Mouse (Mus musculus): Measurements from ENCODE around the gene Fabp2. TPM values are rescaled to one million over a fixed set of nuclear protein-coding genes. Genes with fewer than 3 reads are reported as not detected.

Fabp2 gene
- total RNA-seq (2021) (not detected), polyA plus RNA-seq (2012; rRNA removed) (not detected in 2 replicates)
- long read RNA-seq: 0 reads

DNA sequence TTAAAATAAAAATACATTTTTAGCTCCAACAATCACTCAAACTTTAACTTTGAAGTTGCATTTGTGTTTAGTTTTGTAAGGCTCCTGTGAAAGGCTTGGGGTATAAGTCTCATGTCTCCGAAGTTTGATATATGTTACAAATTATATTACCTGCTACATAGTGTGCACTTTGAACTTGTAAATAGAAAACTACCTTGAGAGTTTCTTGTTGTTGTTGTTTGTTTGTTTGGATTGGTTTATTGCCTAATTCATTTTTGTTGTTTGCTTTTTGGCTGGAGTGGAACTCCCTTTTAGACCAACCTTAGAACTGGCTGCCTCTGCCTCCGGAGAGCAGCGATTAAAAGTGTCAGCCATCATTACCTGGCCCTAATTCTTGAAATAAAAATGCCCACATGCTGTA is at the start of gene Fabp2:
TSS of gene Fabp2 (plus strand) at position 301 of the 400 bp plus-strand sequence.
- Histone ChIP-seq H3K4me3 (no peak within 1 kb of the TSS), H3K27ac (no peak within 1 kb of the TSS), H3K4me1 (ENCODE audit: control insufficient read depth, insufficient read depth, low read length) (no peaks in the 10 kb centered on the region), H3K36me3 (ENCODE audit: control insufficient read depth, insufficient read depth, low read length) (no peaks in the 10 kb centered on the region), H3K27me3 (ENCODE audit: control insufficient read depth, insufficient read depth, low read length) (no peaks in the 10 kb centered on the region), H3K9ac (ENCODE audit: low read depth, low read length) (no peak within 1 kb of the TSS), H3K79me2 (replicated peaks; ENCODE audit: control insufficient read depth, insufficient read depth, low read length) (no peaks in the 10 kb centered on the region)
- no peak for DNase-seq
- WGBS: 95% methylated on average over 3 of the region's 3 CpGs
- TF ChIP-seq POLR2A (IDR thresholded peaks at IDR 0.05; ENCODE audit: insufficient read depth, low read depth, low read length): no peak
- no peak for TF ChIP-seq EP300 (IDR thresholded peaks at IDR 0.05; ENCODE audit: insufficient read depth, low read depth, low read length)
- TF ChIP-seq CTCF (IDR thresholded peaks at IDR 0.05): no peak
- intact Hi-C loops (cut with DNase I): no loop called here

DNA sequence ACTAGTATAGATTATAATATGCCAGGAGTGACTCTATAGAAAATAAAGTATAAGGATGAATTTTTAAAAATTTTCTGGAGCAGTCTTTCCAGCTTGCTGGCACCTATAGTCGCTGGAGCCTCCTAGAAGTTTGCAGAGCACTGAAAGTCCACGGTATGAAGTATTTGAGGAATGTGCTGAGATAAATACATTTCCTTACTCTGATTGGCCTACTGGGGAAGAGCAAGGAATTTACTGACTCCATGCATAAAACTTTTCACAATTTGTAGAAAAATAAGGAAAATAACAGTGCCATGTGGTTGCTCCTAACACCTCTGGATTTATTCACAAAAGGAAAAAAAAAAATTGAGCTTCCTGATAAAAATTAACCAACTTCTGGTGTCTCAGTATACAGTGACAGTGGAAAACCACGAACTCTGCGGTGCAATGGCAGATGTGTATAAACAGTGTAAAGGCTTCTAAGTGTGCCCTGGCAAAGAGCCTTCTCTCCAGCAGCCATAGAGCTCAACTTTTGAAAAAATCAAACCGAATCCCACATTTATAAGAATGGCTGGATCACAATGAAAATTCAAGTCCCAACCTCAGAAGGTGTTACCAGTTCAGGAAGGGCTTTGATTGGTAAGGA is 46.4 kb upstream of the Fabp2 start:
- no peaks in the 10 kb centered on the region for H3K79me2 ChIP-seq (replicated peaks; ENCODE audit: control insufficient read depth, insufficient read depth, low read length)
- no peak overlapping the region for H3K9ac ChIP-seq (ENCODE audit: low read depth, low read length)
- DNase-seq: no peak
- intact Hi-C loops (cut with DNase I): no loop called here
- H3K27ac ChIP-seq: no peak overlapping the region
- H3K4me1 ChIP-seq (ENCODE audit: control insufficient read depth, insufficient read depth, low read length): no peaks in the 10 kb centered on the region
- H3K4me3 ChIP-seq: no peak overlapping the region
- no peak for TF ChIP-seq EP300 (IDR thresholded peaks at IDR 0.05; ENCODE audit: insufficient read depth, low read depth, low read length)
- no peak for TF ChIP-seq POLR2A (IDR thresholded peaks at IDR 0.05; ENCODE audit: insufficient read depth, low read depth, low read length)
- no peak for TF ChIP-seq CTCF (IDR thresholded peaks at IDR 0.05)
- 58% methylated on average over 5 of the region's 5 CpGs for WGBS
- no peaks in the 10 kb centered on the region for H3K36me3 ChIP-seq (ENCODE audit: control insufficient read depth, insufficient read depth, low read length)
- no peaks in the 10 kb centered on the region for H3K27me3 ChIP-seq (ENCODE audit: control insufficient read depth, insufficient read depth, low read length)

DNA sequence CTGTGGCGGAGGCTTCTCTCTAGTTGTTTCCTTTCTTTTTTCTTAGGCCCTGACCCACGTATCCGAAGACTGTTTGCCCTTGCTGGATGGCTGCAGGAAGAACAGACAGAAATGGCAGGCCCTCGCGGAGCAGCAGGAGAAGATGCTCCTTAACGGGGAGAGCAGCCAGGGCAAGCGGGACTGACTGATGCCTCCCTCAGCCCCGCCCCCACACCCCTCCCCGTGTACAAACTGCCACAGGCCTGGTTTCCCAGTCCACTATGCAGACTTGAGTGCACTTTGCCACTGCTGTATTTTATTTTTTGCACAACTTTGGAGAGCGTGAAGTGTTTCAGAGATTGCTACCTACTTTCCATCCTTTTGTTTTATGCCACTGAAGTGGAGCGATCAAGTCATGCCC is 39.7 kb upstream of the Fabp2 start:
- WGBS: 60% methylated on average over 11 of the region's 11 CpGs
- no peaks in the 10 kb centered on the region for H3K4me1 ChIP-seq (ENCODE audit: control insufficient read depth, insufficient read depth, low read length)
- H3K27me3 ChIP-seq (ENCODE audit: control insufficient read depth, insufficient read depth, low read length): no peaks in the 10 kb centered on the region; the same call in 1 of the 2 replicates
- no peak overlapping the region for H3K27ac ChIP-seq
- TF ChIP-seq POLR2A (IDR thresholded peaks at IDR 0.05; ENCODE audit: insufficient read depth, low read depth, low read length) (no peak), CTCF (IDR thresholded peaks at IDR 0.05) (no peak), EP300 (IDR thresholded peaks at IDR 0.05; ENCODE audit: insufficient read depth, low read depth, low read length) (no peak)
- no peaks in the 10 kb centered on the region for H3K36me3 ChIP-seq (ENCODE audit: control insufficient read depth, insufficient read depth, low read length)
- DNase-seq: no peak
- H3K79me2 ChIP-seq (replicated peaks; ENCODE audit: control insufficient read depth, insufficient read depth, low read length): no peaks in the 10 kb centered on the region
- H3K4me3 ChIP-seq: no peak overlapping the region
- intact Hi-C loops (cut with DNase I): no loop called here
- H3K9ac ChIP-seq (ENCODE audit: low read depth, low read length): no peak overlapping the region

DNA sequence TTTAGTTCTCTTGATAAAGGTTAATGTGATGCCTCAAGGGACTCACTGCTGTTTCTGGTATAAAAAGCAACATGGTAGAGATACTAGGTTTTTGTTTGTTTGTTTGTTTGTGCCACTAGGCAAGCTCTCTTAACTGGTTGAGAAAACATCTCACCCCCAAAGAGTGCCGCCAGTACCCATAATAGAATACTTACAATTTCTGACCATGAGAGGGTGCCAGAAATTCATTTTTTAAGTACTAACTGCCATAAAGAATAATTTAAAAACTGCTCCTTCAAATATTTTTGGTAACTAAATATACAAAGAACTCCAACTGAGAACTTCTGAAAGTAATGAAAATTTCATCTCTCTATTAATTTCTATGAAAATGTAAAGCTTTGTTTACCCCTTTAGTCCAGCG is 35.0 kb upstream of the Fabp2 start:
- H3K36me3 ChIP-seq (ENCODE audit: control insufficient read depth, insufficient read depth, low read length): no peaks in the 10 kb centered on the region
- no peak for DNase-seq
- TF ChIP-seq CTCF (IDR thresholded peaks at IDR 0.05): peak; percentile 29
- no peak for TF ChIP-seq EP300 (IDR thresholded peaks at IDR 0.05; ENCODE audit: insufficient read depth, low read depth, low read length)
- no peak overlapping the region for H3K4me3 ChIP-seq
- H3K9ac ChIP-seq (ENCODE audit: low read depth, low read length): no peak overlapping the region
- 81% methylated on average over 2 of the region's 2 CpGs for WGBS
- H3K27me3 ChIP-seq (ENCODE audit: control insufficient read depth, insufficient read depth, low read length): no peaks in the 10 kb centered on the region; the same call in 1 of the 2 replicates
- no peaks in the 10 kb centered on the region for H3K4me1 ChIP-seq (ENCODE audit: control insufficient read depth, insufficient read depth, low read length)
- intact Hi-C loops (cut with DNase I): no loop called here
- H3K27ac ChIP-seq: no peak overlapping the region
- H3K79me2 ChIP-seq (replicated peaks; ENCODE audit: control insufficient read depth, insufficient read depth, low read length): no peaks in the 10 kb centered on the region

DNA sequence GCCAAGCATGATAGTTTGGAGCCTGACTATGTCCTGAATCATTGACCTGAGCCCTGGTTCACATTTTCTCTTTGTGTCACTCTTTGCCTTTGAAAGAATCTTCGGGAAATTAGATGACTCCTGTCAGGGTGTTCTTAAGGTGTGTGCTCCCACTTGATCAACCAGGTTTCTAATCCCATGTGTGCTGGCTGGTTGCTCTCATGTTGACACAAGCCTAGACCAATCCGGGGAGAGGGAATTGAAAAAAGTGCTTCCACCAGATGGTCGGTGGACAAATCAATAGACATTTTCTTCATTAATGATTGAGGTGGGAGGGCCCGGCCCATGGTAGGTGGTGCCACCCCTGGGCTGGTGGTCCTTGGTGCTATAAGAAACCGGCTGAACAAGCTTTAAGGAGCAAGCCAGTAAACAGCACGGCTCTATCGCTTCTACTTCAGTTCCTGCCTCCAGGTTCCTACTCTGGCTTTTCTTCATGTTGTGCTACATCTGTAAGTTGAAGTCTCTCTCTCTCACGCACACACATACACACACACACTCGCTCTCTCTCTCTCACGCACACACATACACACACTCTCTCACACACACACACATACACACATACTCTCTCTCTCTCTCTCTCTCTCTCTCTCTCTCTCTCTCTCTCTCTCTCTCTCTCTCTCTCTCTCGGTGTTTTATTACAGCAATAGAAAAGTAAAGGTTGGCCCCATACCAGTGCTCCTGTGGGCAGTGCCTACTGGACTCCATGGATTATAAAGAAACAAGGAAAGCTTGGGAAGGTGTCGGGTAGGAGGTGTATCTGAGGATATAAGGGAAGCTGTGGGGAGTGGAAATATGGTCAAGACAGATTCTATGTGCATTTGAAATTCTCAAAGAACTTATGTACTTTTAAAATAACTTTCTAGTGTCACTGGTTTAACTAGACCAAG is 34.0 kb upstream of the Fabp2 start:
- Histone ChIP-seq H3K36me3 (ENCODE audit: control insufficient read depth, insufficient read depth, low read length) (no peaks in the 10 kb centered on the region), H3K27me3 (ENCODE audit: control insufficient read depth, insufficient read depth, low read length) (no peaks in the 10 kb centered on the region; the same call in 1 of the 2 replicates), H3K4me3 (no peak overlapping the region), H3K79me2 (replicated peaks; ENCODE audit: control insufficient read depth, insufficient read depth, low read length) (no peaks in the 10 kb centered on the region), H3K27ac (no peak overlapping the region), H3K9ac (ENCODE audit: low read depth, low read length) (no peak overlapping the region), H3K4me1 (ENCODE audit: control insufficient read depth, insufficient read depth, low read length) (no peaks in the 10 kb centered on the region)
- TF ChIP-seq EP300 (IDR thresholded peaks at IDR 0.05; ENCODE audit: insufficient read depth, low read depth, low read length) (no peak), CTCF (IDR thresholded peaks at IDR 0.05) (no peak), POLR2A (IDR thresholded peaks at IDR 0.05; ENCODE audit: insufficient read depth, low read depth, low read length) (no peak)
- intact Hi-C loops (cut with DNase I): no loop called here
- DNase-seq: no peak
- WGBS: 84% methylated on average over 12 of the region's 12 CpGs

DNA sequence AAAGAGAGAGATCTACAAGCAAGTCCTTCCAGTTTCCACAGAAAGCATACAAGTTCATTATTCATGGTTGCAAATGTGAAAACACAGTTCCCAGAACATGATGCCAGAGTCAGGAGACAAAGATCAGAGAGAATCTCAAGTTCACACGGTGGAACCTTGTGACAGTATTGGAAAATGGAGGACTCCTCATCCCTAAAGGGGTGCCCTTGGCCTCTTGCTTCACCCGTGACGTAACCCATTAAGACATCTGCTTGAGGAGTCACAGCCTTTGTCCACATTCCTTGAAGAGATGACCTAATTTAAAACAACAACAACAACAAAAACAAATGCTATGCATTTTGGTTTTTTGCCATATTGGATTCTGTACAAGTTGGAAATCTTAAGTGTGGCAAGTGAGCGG is 29.8 kb upstream of the Fabp2 start:
- WGBS: 76% methylated on average over 4 of the region's 4 CpGs
- TF ChIP-seq EP300 (IDR thresholded peaks at IDR 0.05; ENCODE audit: insufficient read depth, low read depth, low read length) (no peak), CTCF (IDR thresholded peaks at IDR 0.05) (no peak), POLR2A (IDR thresholded peaks at IDR 0.05; ENCODE audit: insufficient read depth, low read depth, low read length) (no peak)
- intact Hi-C loops (cut with DNase I): no loop called here

More for the DNA sequence above, 29.8 kb upstream of the Fabp2 start:
- Histone ChIP-seq H3K27me3 (ENCODE audit: control insufficient read depth, insufficient read depth, low read length) (no peaks in the 10 kb centered on the region), H3K4me1 (ENCODE audit: control insufficient read depth, insufficient read depth, low read length) (no peaks in the 10 kb centered on the region), H3K36me3 (ENCODE audit: control insufficient read depth, insufficient read depth, low read length) (no peaks in the 10 kb centered on the region), H3K9ac (ENCODE audit: low read depth, low read length) (no peak overlapping the region), H3K4me3 (no peak overlapping the region), H3K27ac (no peak overlapping the region), H3K79me2 (replicated peaks; ENCODE audit: control insufficient read depth, insufficient read depth, low read length) (no peaks in the 10 kb centered on the region)
- DNase-seq: no peak
